Mouse (Mus musculus): ENCODE results near the gene Agmat.

GRCm38 (mm10) chr4:141786141-141786540 is 39.7 kb downstream of the Agmat start:
- TF ChIP-seq CTCF (IDR thresholded peaks at IDR 0.05; ENCODE audit: low read depth, low read length) (no peak), POLR2A (IDR thresholded peaks at IDR 0.05; ENCODE audit: borderline replicate concordance, low read depth, low read length) (no peak)
